Mouse (Mus musculus) heart, embryonic 14.5 days (tissue): ENCODE measurements around the gene Ank3. TPM values are rescaled to one million over a fixed set of nuclear protein-coding genes. Genes with fewer than 3 reads are reported as not detected.

ENCODE experiments used
- ATAC-seq: fragments of 200-750 bp; cut with Nextera tagmentation; 2 replicates; pipeline ENCODE4 v1.8.0; 2017; ENCODE audit warnings: low read depth, moderate TSS enrichment; ENCODE audit not compliant: insufficient number of reproducible peaks, insufficient read depth, low FRiP score
- H3K27ac ChIP-seq, 2 experiments: fragments of 200-500 bp in 1 of 2; fragments of 300-500 bp in 1 of 2; sonication (generic) in 1 of 2; replicated peaks in 1 of 2; 2 replicates each; pipeline ENCODE4 v1.5.1; 2012 to 2014; ENCODE audit warnings: low read depth in 2 of 2, low read length in 2 of 2, control low read depth in 1 of 2, mild to moderate bottlenecking in 1 of 2, mixed read lengths in 1 of 2; ENCODE audit not compliant: control insufficient read depth in 1 of 2, insufficient read depth in 1 of 2
- H3K27me3 ChIP-seq: fragments of 300-500 bp; sonication (generic); 2 replicates; pipeline ENCODE4 v1.6.1; 2014; ENCODE audit warnings: mild to moderate bottlenecking, low read length, control low read depth; ENCODE audit not compliant: control insufficient read depth, insufficient read depth
- H3K36me3 ChIP-seq: fragments of 300-500 bp; sonication (generic); 2 replicates; pipeline ENCODE4 v1.6.1; 2014; ENCODE audit warnings: mild to moderate bottlenecking, control low read depth, low read length, mixed read lengths; ENCODE audit not compliant: control insufficient read depth, insufficient read depth
- H3K4me1 ChIP-seq, 2 experiments: fragments of 200-500 bp in 1 of 2; fragments of 300-500 bp in 1 of 2; sonication (generic) in 1 of 2; 2 replicates each; pipeline ENCODE4 v1.6.1; 2012 to 2014; ENCODE audit warnings: low read length in 2 of 2, control low read depth in 1 of 2, mixed read lengths in 1 of 2; ENCODE audit not compliant: control insufficient read depth in 2 of 2, insufficient read depth in 2 of 2
- H3K4me2 ChIP-seq: fragments of 300-500 bp; sonication (generic); 2 replicates; pipeline ENCODE4 v1.6.1; 2014; ENCODE audit warnings: mild to moderate bottlenecking, low read length
- H3K4me3 ChIP-seq, 2 experiments: fragments of 200-500 bp in 1 of 2; fragments of 300-500 bp in 1 of 2; sonication (generic) in 1 of 2; 2 replicates each; pipeline ENCODE4 v1.5.1; 2012 to 2014; ENCODE audit warnings: low read length in 2 of 2, mild to moderate bottlenecking in 2 of 2, control low read depth in 1 of 2, low read depth in 1 of 2, moderate library complexity in 1 of 2; ENCODE audit not compliant: control insufficient read depth in 1 of 2, insufficient read depth in 1 of 2
- H3K9ac ChIP-seq: fragments of 300-500 bp; sonication (generic); 2 replicates; pipeline ENCODE4 v1.6.1; 2014; ENCODE audit warnings: mild to moderate bottlenecking, low read length
- H3K9me3 ChIP-seq: fragments of 300-500 bp; sonication (generic); 2 replicates; pipeline ENCODE4 v1.6.1; 2016; ENCODE audit warnings: low read length, control low read depth; ENCODE audit not compliant: control insufficient read depth
- WGBS: fragments of 180-500 bp; shearing (Covaris S2); extraction: QIAGEN DNeasy Blood & Tissue Kit; methylation state at CpG from one replicate; pipeline ENCODE4 v1.1.7; 2014; 5-methylcytosine and 5-hydroxymethylcytosine counted together
- polyA plus RNA-seq: library from polyadenylated mRNA; unstranded; fragments of >200 nt; fragmentation: Nextera tagmentation; extraction: Ambion mirVana; gene quantifications from 2 replicates; pipeline ENCODE4 v1.2.1, GENCODE M21; 2014

The Ank3 gene
- polyA plus RNA-seq, 1 experiment from 2014 or later, result 43.2 TPM

- H3K9ac ChIP-seq, result no peak overlapping the region
- H3K4me2 ChIP-seq, result peak overlapping the region; percentile 38
- 2% methylated on average over 5 of the region's 5 CpGs for WGBS
- H3K27me3 ChIP-seq, result no peaks in the 10 kb centered on the region
- H3K4me3 ChIP-seq, result no peak overlapping the region
- peaks cover 21 to 39% of the 10 kb centered on the region in 2 experiments for H3K4me1 ChIP-seq
- H3K9me3 ChIP-seq, result no peaks in the 10 kb centered on the region
- ATAC-seq, result no peak
- H3K36me3 ChIP-seq, result no peaks in the 10 kb centered on the region
- peak overlapping the region in 1 of 2 experiments; percentile 59; a peak in 2 of 4 replicates for H3K27ac ChIP-seq
Measured at GRCm38 (mm10) chr10:69653121-69653677, 254.6 kb downstream of the Ank3 start.

DNA sequence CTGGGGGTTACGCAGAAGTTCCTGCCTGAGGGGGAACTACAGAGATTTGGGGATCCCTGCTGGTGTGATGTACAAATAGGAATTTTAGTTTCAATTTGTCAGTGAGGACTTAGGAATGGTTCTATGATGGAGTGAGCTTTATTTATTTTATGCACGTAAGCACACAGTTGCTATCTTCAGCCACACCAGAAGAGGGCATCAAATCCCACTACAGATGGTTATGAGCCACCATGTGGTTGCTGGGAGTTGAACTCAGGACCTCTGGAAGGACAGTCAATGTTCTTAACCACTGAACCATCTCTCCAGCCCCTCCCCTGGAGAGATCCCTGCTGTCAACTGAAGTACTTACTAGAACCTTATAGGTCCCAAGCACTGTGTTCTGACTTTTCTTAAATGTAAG is 255.6 kb downstream of the Ank3 start:
- H3K4me2 ChIP-seq, result no peak overlapping the region
- ATAC-seq, result no peak
- no peaks in the 10 kb centered on the region for H3K36me3 ChIP-seq
- no peaks in the 10 kb centered on the region for H3K9me3 ChIP-seq
- H3K9ac ChIP-seq, result no peak overlapping the region
- peaks cover 21 to 39% of the 10 kb centered on the region in 2 experiments for H3K4me1 ChIP-seq
- no peak overlapping the region for H3K27ac ChIP-seq
- H3K4me3 ChIP-seq, result no peak overlapping the region
- WGBS, result 97% methylated on average over 2 of the region's 2 CpGs
- no peaks in the 10 kb centered on the region for H3K27me3 ChIP-seq

- 18% methylated on average over 13 of the region's 13 CpGs for WGBS
- no peak overlapping the region for H3K27ac ChIP-seq
- H3K27me3 ChIP-seq, result no peaks in the 10 kb centered on the region
- H3K36me3 ChIP-seq, result no peaks in the 10 kb centered on the region
- no peak overlapping the region for H3K9ac ChIP-seq
- H3K4me1 ChIP-seq, result peaks cover 21 to 35% of the 10 kb centered on the region in 2 experiments
- no peak overlapping the region for H3K4me3 ChIP-seq
- H3K9me3 ChIP-seq, result no peaks in the 10 kb centered on the region
- no peak for ATAC-seq
- H3K4me2 ChIP-seq, result peak overlapping the region; percentile 45
Measured at GRCm38 (mm10) chr10:69654866-69655633, 256.5 kb downstream of the Ank3 start.

DNA sequence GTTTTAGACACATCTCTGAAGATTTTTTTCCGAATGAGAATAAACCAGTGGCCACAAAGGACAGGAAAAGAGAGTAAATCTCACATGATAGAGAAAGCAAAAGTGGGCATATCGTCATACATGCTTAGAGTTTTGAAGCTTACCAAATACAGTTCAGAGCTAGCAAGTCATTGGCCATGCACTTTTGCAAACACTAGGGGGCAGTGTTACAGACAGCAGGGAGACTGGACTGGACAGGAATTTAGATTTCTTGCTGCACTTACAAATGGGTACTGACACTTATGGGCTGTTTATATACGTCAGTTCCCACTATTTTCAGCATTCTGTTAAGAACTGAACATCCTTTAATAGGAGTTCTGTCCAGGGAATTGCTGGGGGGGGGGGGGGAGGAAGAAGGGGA is 257.7 kb downstream of the Ank3 start:
- Histone ChIP-seq H3K36me3 (no peaks in the 10 kb centered on the region), H3K4me1 (peaks cover 21 to 35% of the 10 kb centered on the region in 2 experiments), H3K4me2 (no peak overlapping the region), H3K9ac (no peak overlapping the region), H3K9me3 (no peaks in the 10 kb centered on the region), H3K27ac (no peak overlapping the region), H3K27me3 (no peaks in the 10 kb centered on the region), H3K4me3 (no peak overlapping the region)
- WGBS, result 18% methylated on average over 3 of the region's 3 CpGs
- ATAC-seq, result no peak

DNA sequence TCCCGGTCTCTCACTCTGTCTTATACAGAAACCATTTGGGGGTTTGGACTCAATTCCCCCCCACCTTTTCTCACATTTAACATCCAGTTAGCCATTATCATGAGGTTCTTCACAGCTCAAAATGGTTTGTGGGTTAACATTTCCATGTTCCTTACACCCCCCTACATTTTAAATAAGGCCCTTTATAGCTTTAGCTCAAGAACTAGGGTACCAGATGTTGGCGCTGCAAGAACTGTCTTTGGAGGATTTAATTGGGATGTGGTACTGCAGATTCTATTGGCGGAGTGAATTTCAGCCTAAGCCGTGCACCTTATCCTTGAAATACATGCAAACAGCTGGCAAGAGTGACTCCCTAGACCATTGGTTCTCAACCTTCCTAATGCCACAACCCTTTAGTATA is 261.2 kb downstream of the Ank3 start:
- Histone ChIP-seq H3K27me3 (no peaks in the 10 kb centered on the region), H3K9ac (no peak overlapping the region), H3K4me3 (no peak overlapping the region), H3K9me3 (no peaks in the 10 kb centered on the region), H3K36me3 (no peaks in the 10 kb centered on the region), H3K4me1 (peaks cover 4 to 9% of the 10 kb centered on the region in 2 experiments), H3K4me2 (no peak overlapping the region), H3K27ac (no peak overlapping the region)
- 95% methylated on average over 4 of the region's 4 CpGs for WGBS
- no peak for ATAC-seq

DNA sequence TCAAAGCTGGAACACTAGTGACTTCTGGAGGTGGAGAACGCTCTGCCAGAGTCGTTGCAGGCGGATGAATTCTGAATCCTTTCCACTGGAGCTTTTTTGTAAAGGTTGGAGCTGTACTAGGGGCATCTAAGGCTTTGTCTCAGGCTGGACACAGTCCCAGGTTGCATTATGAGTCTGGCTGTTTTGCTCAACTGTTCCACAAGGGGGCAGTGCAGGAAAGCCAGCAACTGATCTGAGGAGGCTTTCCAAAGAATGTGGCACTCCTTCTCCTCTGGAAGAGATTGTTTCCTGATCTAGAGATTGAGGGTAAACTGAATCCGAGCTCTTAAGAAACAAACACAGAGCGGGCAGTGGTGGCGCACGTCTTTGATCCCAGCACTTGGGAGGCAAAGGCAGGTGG is 263.8 kb downstream of the Ank3 start:
- Histone ChIP-seq H3K4me2 (no peak overlapping the region), H3K27me3 (no peaks in the 10 kb centered on the region), H3K4me3 (no peak overlapping the region), H3K36me3 (no peaks in the 10 kb centered on the region), H3K9me3 (no peaks in the 10 kb centered on the region), H3K27ac (no peak overlapping the region), H3K4me1 (no peaks in the 10 kb centered on the region; a peak in 2 of 4 replicates), H3K9ac (no peak overlapping the region)
- no peak for ATAC-seq
- WGBS, result 5% methylated on average over 7 of the region's 7 CpGs

DNA sequence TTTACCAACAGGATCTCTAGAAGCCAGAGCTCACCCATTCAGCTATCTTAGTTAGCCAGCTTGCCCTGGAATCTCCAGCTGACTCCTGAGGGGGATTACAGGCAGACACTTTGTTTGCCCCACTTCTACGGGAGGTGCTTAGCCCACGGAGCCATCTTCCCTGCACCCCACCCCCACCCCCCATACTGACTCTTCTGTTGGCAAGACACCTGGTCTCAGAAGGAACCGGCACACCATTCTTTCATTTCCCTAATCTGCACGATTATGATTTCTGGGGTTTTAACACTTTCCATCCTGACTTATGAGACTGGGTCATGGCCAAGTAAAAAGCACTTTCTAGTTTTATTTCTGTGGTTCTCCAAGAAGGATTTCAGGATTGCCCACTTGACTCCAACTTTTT is 268.9 kb downstream of the Ank3 start:
- H3K36me3 ChIP-seq, result no peaks in the 10 kb centered on the region
- WGBS, result 81% methylated on average over 4 of the region's 4 CpGs
- no peaks in the 10 kb centered on the region for H3K9me3 ChIP-seq
- H3K27me3 ChIP-seq, result no peaks in the 10 kb centered on the region
- peaks cover 3 to 17% of the 10 kb centered on the region in 2 experiments for H3K4me1 ChIP-seq
- no peak overlapping the region for H3K9ac ChIP-seq
- H3K4me3 ChIP-seq, result no peak overlapping the region
- H3K4me2 ChIP-seq, result no peak overlapping the region
- no peak overlapping the region for H3K27ac ChIP-seq
- ATAC-seq, result no peak
